Mouse (Mus musculus) MEL (cell line): Measurements from ENCODE around the gene Sez6l2. TPM values are rescaled to one million over a fixed set of nuclear protein-coding genes. Genes with fewer than 3 reads are reported as not detected.

Source experiments
- DNase-seq: peaks from one replicate; pipeline ENCODE4 v3.0.0; 2011; ENCODE audit warnings: low read depth, low spot score
- H3K27ac ChIP-seq: 2 replicates; pipeline ENCODE4 v1.5.1; 2012; ENCODE audit warnings: low read depth, mild to moderate bottlenecking, control low read depth, low read length, moderate library complexity; ENCODE audit not compliant: control insufficient read depth
- H3K27me3 ChIP-seq, 2 experiments: fragments of 150-350 bp in 1 of 2; sonication (generic) in 1 of 2; 2 replicates each; pipeline ENCODE4 v1.6.1; 2012; ENCODE audit warnings: low read length in 2 of 2, mild to moderate bottlenecking in 2 of 2, improper control_type of control experiment in 1 of 2, moderate library complexity in 1 of 2; ENCODE audit not compliant: insufficient read depth in 2 of 2, control insufficient read depth in 1 of 2
- H3K36me3 ChIP-seq, 2 experiments: 2 replicates each; pipeline ENCODE4 v1.6.1; 2012 to 2014; ENCODE audit warnings: low read length in 2 of 2, improper control_type of control experiment in 1 of 2, inconsistent platforms in 1 of 2, mild to moderate bottlenecking in 1 of 2; ENCODE audit not compliant: insufficient read depth in 2 of 2, control insufficient read depth in 1 of 2
- H3K4me1 ChIP-seq, 2 experiments: fragments of 150-350 bp in 1 of 2; sonication (generic) in 1 of 2; 2 replicates each; pipeline ENCODE4 v1.6.1; 2012; ENCODE audit warnings: low read length in 2 of 2, improper control_type of control experiment in 1 of 2, mild to moderate bottlenecking in 1 of 2; ENCODE audit not compliant: insufficient read depth in 2 of 2, control insufficient read depth in 1 of 2
- H3K4me3 ChIP-seq, 2 experiments: fragments of 150-350 bp in 1 of 2; sonication (generic) in 1 of 2; 2 replicates each; pipeline ENCODE4 v1.5.1; 2012; ENCODE audit warnings: low read depth in 2 of 2, low read length in 2 of 2, mild to moderate bottlenecking in 2 of 2, moderate library complexity in 2 of 2, control low read depth in 1 of 2, improper control_type of control experiment in 1 of 2; ENCODE audit not compliant: control insufficient read depth in 1 of 2, insufficient read depth in 1 of 2
- H3K79me2 ChIP-seq: 2 replicates; pipeline ENCODE4 v1.6.1; 2012; ENCODE audit warnings: mild to moderate bottlenecking, low read length, moderate library complexity; ENCODE audit not compliant: control insufficient read depth, poor library complexity, insufficient read depth
- H3K9ac ChIP-seq: 2 replicates; pipeline ENCODE4 v1.6.1; 2012; ENCODE audit warnings: low read depth, mild to moderate bottlenecking, control low read depth, low read length, moderate library complexity; ENCODE audit not compliant: control insufficient read depth, poor library complexity, severe bottlenecking
- H3K9me3 ChIP-seq: fragments of 150-350 bp; sonication (generic); replicated peaks from 2 replicates; pipeline ENCODE4 v1.6.1; 2012; ENCODE audit warnings: mild to moderate bottlenecking, low read length, improper control_type of control experiment, moderate library complexity; ENCODE audit not compliant: insufficient read depth
- CHD1 ChIP-seq: IDR thresholded peaks from 2 replicates; pipeline ENCODE4 v1.6.1; 2012; ENCODE audit warnings: low read depth, mild to moderate bottlenecking, inconsistent platforms, low read length, improper control_type of control experiment
- CHD2 ChIP-seq: IDR thresholded peaks from 2 replicates; pipeline ENCODE4 v1.6.1; 2011; ENCODE audit warnings: low read length, improper control_type of control experiment
- CTCF ChIP-seq, 3 experiments: IDR thresholded peaks in 2 of 3; conservative IDR thresholded peaks in 1 of 3; 2 replicates each; pipeline ENCODE4 v1.5.1; 2011 to 2012; ENCODE audit warnings: low read length in 3 of 3, low read depth in 2 of 3, mild to moderate bottlenecking in 2 of 3, improper control_type of control experiment in 1 of 3, inconsistent platforms in 1 of 3, mixed read lengths in 1 of 3, moderate library complexity in 1 of 3; ENCODE audit not compliant: control insufficient read depth in 1 of 3, insufficient read depth in 1 of 3, poor library complexity in 1 of 3, severe bottlenecking in 1 of 3
- ELF1 ChIP-seq: IDR thresholded peaks from 2 replicates; pipeline ENCODE4 v1.6.1; 2014; ENCODE audit warnings: low read depth, mild to moderate bottlenecking, inconsistent platforms, low read length, improper control_type of control experiment, moderate library complexity
- ETS1 ChIP-seq: IDR thresholded peaks from 2 replicates; pipeline ENCODE4 v1.6.1; 2012; ENCODE audit warnings: low read depth, mild to moderate bottlenecking, inconsistent platforms, low read length, improper control_type of control experiment, moderate library complexity
- GATA1 ChIP-seq: IDR thresholded peaks from 2 replicates; pipeline ENCODE4 v1.6.1; 2011; ENCODE audit warnings: low read depth, low read length, improper control_type of control experiment
- HCFC1 ChIP-seq: IDR thresholded peaks from 2 replicates; pipeline ENCODE4 v1.6.1; 2012; ENCODE audit warnings: low read depth, mild to moderate bottlenecking, inconsistent platforms, low read length, improper control_type of control experiment, moderate library complexity
- MAFK ChIP-seq: IDR thresholded peaks from 2 replicates; pipeline ENCODE4 v1.6.1; 2011; ENCODE audit warnings: low read depth, mild to moderate bottlenecking, low read length, improper control_type of control experiment, borderline replicate concordance
- MAZ ChIP-seq: IDR thresholded peaks from 2 replicates; pipeline ENCODE4 v1.6.1; 2012; ENCODE audit warnings: low read depth, mild to moderate bottlenecking, inconsistent platforms, low read length, improper control_type of control experiment
- MEF2A ChIP-seq: IDR thresholded peaks from 2 replicates; pipeline ENCODE4 v1.6.1; 2014; ENCODE audit warnings: low read depth, mild to moderate bottlenecking, inconsistent platforms, low read length, improper control_type of control experiment; ENCODE audit not compliant: poor library complexity, insufficient replicate concordance, severe bottlenecking; ENCODE audit errors: extremely low read depth
- MYB ChIP-seq: IDR thresholded peaks from 2 replicates; pipeline ENCODE4 v1.6.1; 2011; ENCODE audit warnings: mild to moderate bottlenecking, low read depth, low read length, improper control_type of control experiment
- MYC ChIP-seq: IDR thresholded peaks from 2 replicates; pipeline ENCODE4 v1.6.1; 2011; ENCODE audit warnings: low read depth, mild to moderate bottlenecking, low read length, improper control_type of control experiment, moderate library complexity
- NELFE ChIP-seq: IDR thresholded peaks from 2 replicates; pipeline ENCODE4 v1.6.1; 2011; ENCODE audit warnings: low read depth, low read length, improper control_type of control experiment
- NRF1 ChIP-seq: IDR thresholded peaks from 2 replicates; pipeline ENCODE4 v1.6.1; 2014; ENCODE audit warnings: low read depth, mild to moderate bottlenecking, inconsistent platforms, low read length, improper control_type of control experiment, moderate library complexity; ENCODE audit not compliant: poor library complexity, insufficient read depth, severe bottlenecking
- SIN3A ChIP-seq: IDR thresholded peaks from 2 replicates; pipeline ENCODE4 v1.6.1; 2012; ENCODE audit warnings: low read length, improper control_type of control experiment, inconsistent platforms
- TBP ChIP-seq: IDR thresholded peaks from 2 replicates; pipeline ENCODE4 v1.8.0; 2011; ENCODE audit warnings: low read depth, low read length, improper control_type of control experiment
- TCF12 ChIP-seq: IDR thresholded peaks from 2 replicates; pipeline ENCODE4 v1.6.1; 2014; ENCODE audit warnings: low read depth, mild to moderate bottlenecking, inconsistent platforms, low read length, improper control_type of control experiment, moderate library complexity
- USF1 ChIP-seq: IDR thresholded peaks from 2 replicates; pipeline ENCODE4 v1.6.1; 2014; ENCODE audit warnings: low read depth, mild to moderate bottlenecking, inconsistent platforms, low read length, improper control_type of control experiment, moderate library complexity
- ZC3H11A ChIP-seq: IDR thresholded peaks from 2 replicates; pipeline ENCODE4 v1.6.1; 2012; ENCODE audit warnings: low read depth, mild to moderate bottlenecking, inconsistent platforms, low read length, improper control_type of control experiment
- ZKSCAN1 ChIP-seq: IDR thresholded peaks from 2 replicates; pipeline ENCODE4 v1.6.1; 2012; ENCODE audit warnings: low read depth, mild to moderate bottlenecking, inconsistent platforms, low read length, improper control_type of control experiment, moderate library complexity
- polyA plus RNA-seq, 2 experiments: library from polyadenylated mRNA; stranded (reverse) in 1 of 2; unstranded in 1 of 2; fragments of >175 nt in 1 of 2; fragments of >200 nt in 1 of 2; gene quantifications; 2 replicates each; pipeline versions ENCODE4 v1.2.1 to v1.2.4; 2012; ENCODE audit warnings: low replicate concordance in 2 of 2, low read depth in 1 of 2; ENCODE audit not compliant: insufficient read length in 2 of 2, insufficient read depth in 1 of 2, missing spikeins in 1 of 2
- total RNA-seq: library from RNA; depleted of rRNA; stranded (reverse); fragments of 300-350 nt; gene quantifications from 2 replicates; pipeline ENCODE4 v1.2.3, GENCODE M21; 2012

Sez6l2 gene
- total and polyA plus RNA-seq, 3 experiments, result 2.0 to 6.1 TPM; not detected in 1

GRCm38 (mm10) chr7:127012374-127012773, 62.0 kb downstream of the Sez6l2 start:
- Histone ChIP-seq H3K36me3 (peaks cover 0 to 29% of the 10 kb centered on the region in 2 experiments; a peak in 2 of 4 replicates), H3K4me3 (no peak overlapping the region), H3K9me3 (no peaks in the 10 kb centered on the region), H3K9ac (no peak overlapping the region), H3K4me1 (peaks cover 10 to 35% of the 10 kb centered on the region in 2 experiments), H3K27me3 (no peaks in the 10 kb centered on the region), H3K79me2 (peaks cover 36% of the 10 kb centered on the region), H3K27ac (no peak overlapping the region)
- DNase-seq, result no peak
- no peak for TF ChIP-seq HCFC1
- no peak for TF ChIP-seq NRF1
- TF ChIP-seq USF1, result no peak
- no peak for TF ChIP-seq TCF12
- TF ChIP-seq GATA1, result no peak
- no peak for TF ChIP-seq TBP
- TF ChIP-seq CHD1, result no peak
- TF ChIP-seq, all 39 proteins: peak for 0

- H3K9me3 ChIP-seq, result no peaks in the 10 kb centered on the region
- no peak overlapping the region for H3K9ac ChIP-seq
- no peak for DNase-seq
- H3K27me3 ChIP-seq, result no peaks in the 10 kb centered on the region
- peaks cover 7 to 31% of the 10 kb centered on the region in 2 experiments for H3K4me1 ChIP-seq
- H3K36me3 ChIP-seq, result peaks cover 0 to 29% of the 10 kb centered on the region in 2 experiments; a peak in 2 of 4 replicates
- peaks cover 36% of the 10 kb centered on the region for H3K79me2 ChIP-seq
- no peak overlapping the region for H3K4me3 ChIP-seq
- no peak for TF ChIP-seq TCF12
- TF ChIP-seq SIN3A, result no peak
- no peak for TF ChIP-seq MAZ
- TF ChIP-seq MYC, result no peak
- no peak for TF ChIP-seq NELFE
- TF ChIP-seq CTCF (IDR thresholded peaks at IDR 0.05 in 2 of 3, conservative IDR thresholded peaks at IDR 0.05 in 1 of 3; ENCODE audit: control insufficient read depth in 1 of 3, insufficient read depth in 1 of 3, low read depth in 2 of 3, low read length in 3 of 3, poor library complexity in 1 of 3, severe bottlenecking in 1 of 3), result no peak
- no peak for TF ChIP-seq MYB
- no peak for TF ChIP-seq CHD2
- no peak for TF ChIP-seq GATA1
- TF ChIP-seq ETS1, result no peak
- TF ChIP-seq NRF1, result no peak
- no peak for TF ChIP-seq ZKSCAN1
- no peak for TF ChIP-seq ZC3H11A
- TF ChIP-seq MEF2A, result no peak
- no peak for TF ChIP-seq MAFK
- no peak for TF ChIP-seq ELF1
- TF ChIP-seq, all 39 proteins: peak for 0
- no peak overlapping the region for H3K27ac ChIP-seq
Measured at GRCm38 (mm10) chr7:127012845-127013244, 62.5 kb downstream of the Sez6l2 start.
